In the genomic region with DNA sequence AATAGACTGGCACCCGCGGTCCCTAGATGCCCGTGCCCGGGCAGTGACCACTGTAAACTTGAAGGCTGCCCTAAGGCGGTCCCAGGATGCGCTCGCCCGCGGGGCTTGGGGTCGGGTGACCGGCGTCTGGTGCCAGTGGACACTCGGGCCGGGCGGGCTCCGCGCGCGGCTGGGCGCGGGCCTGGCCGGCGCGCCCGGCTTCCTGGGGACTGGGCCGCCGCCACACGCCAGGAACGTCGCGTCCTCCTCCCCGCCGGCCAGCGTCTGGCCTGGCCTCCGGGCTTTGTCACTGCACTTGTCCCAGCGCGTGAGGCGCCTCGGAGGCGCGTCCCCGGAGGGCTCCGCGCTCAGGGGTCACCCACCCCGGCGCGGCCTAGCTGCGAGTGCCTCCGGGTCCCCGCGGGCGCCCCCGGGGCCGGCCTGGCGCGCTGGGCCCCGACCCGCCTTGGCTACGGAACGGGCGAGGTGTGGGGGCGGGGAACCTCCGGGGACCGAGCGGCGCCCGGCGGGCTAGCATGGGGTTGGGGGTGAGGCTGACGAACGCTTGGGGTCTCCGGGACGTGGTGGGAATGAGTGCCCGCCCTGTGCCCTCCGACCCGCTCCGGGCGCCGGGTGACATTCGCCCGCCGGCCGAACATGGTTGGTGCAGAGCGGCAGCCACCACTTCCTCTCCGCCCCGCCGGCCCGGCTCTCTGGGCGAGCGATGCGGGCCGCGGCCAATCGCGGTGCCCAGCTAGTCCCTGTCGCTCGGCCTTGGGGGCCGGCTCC, we compare ENCODE assay signal across 8 mouse cellular contexts. TPM values are rescaled to one million over a fixed set of nuclear protein-coding genes. Genes with fewer than 3 reads are reported as not detected.
DNase-seq lines count a peak whose midpoint lies in the region; ATAC-seq and TF ChIP-seq lines count a peak whose summit lies in the region.

No protein-coding gene starts in this region.

- peaks cover 4% of the 10 kb centered on the region for H3K9me3 ChIP-seq in heart, embryonic 11.5 days (replicated peaks; ENCODE audit: control insufficient read depth, low read length)
- peaks cover 7% of the 10 kb centered on the region; the same call in 1 of the 2 replicates for H3K9me3 ChIP-seq in kidney, embryonic 15.5 days (replicated peaks)
- H3K9me3 ChIP-seq in liver, embryonic 11.5 days (ENCODE audit: control insufficient read depth, low read length) = peaks cover 2% of the 10 kb centered on the region; the same call in 1 of the 2 replicates

- peak; percentile 67 for DNase-seq in 3134 (ENCODE audit: extremely low read depth, insufficient read length, low spot score)
- DNase-seq in adrenal gland, postnatal 36 days = peak; percentile 80 to 85
- DNase-seq in liver, embryonic 11.5 days (ENCODE audit: low spot score) = peak; percentile 80
- peak; percentile 60 to 69 for DNase-seq in spleen, postnatal 14 days (ENCODE audit: low spot score in 2 of 2)

- H3K27me3 ChIP-seq in heart, embryonic 11.5 days (ENCODE audit: control insufficient read depth, insufficient read depth, low read length) = no peaks in the 10 kb centered on the region
- no peaks in the 10 kb centered on the region for H3K27me3 ChIP-seq in kidney, embryonic 15.5 days
- no peaks in the 10 kb centered on the region for H3K27me3 ChIP-seq in liver, embryonic 11.5 days (replicated peaks; ENCODE audit: control insufficient read depth, insufficient read depth, low read length)

- WGBS in heart, embryonic 11.5 days (ENCODE audit: insufficient replicate concordance) = under 1% methylated on average over 90 of the region's 97 CpGs
- WGBS in kidney, embryonic 15.5 days = under 1% methylated on average over 91 of the region's 97 CpGs
- under 1% methylated on average over 91 of the region's 97 CpGs for WGBS in liver, embryonic 11.5 days

- peak overlapping the region; percentile 89 for H3K4me3 ChIP-seq in embryonic fibroblast, embryonic 13.5 days (ENCODE audit: insufficient read depth, low read length)
- H3K4me3 ChIP-seq in heart, embryonic 11.5 days (ENCODE audit: low read depth, low read length) = peak overlapping the region; percentile 79
- peak overlapping the region; percentile 92 for H3K4me3 ChIP-seq in kidney, embryonic 15.5 days (replicated peaks)
- peak overlapping the region; percentile 94 for H3K4me3 ChIP-seq in liver, embryonic 11.5 days (ENCODE audit: low read depth, low read length)

- peak overlapping the region; percentile 94 for H3K9ac ChIP-seq in heart, embryonic 11.5 days (ENCODE audit: low read depth, low read length)
- peak overlapping the region; percentile 96 for H3K9ac ChIP-seq in kidney, embryonic 15.5 days
- H3K9ac ChIP-seq in liver, embryonic 11.5 days (ENCODE audit: low read depth, low read length) = peak overlapping the region; percentile 93

- H3K4me2 ChIP-seq in heart, embryonic 11.5 days = peak overlapping the region; percentile 84
- H3K4me2 ChIP-seq in kidney, embryonic 15.5 days = peak overlapping the region; percentile 73
- peak overlapping the region; percentile 77 for H3K4me2 ChIP-seq in liver, embryonic 11.5 days

- peak; percentile 47 for TF ChIP-seq POLR2A in embryonic fibroblast, embryonic 13.5 days (IDR thresholded peaks at IDR 0.05; ENCODE audit: low read depth, low read length)

- no peak for TF ChIP-seq CTCF in embryonic fibroblast, embryonic 13.5 days (IDR thresholded peaks at IDR 0.05; ENCODE audit: borderline replicate concordance, insufficient read depth, low read length)

- no peaks in the 10 kb centered on the region for H3K36me3 ChIP-seq in heart, embryonic 11.5 days (ENCODE audit: control insufficient read depth, insufficient read depth, low read length)
- H3K36me3 ChIP-seq in kidney, embryonic 15.5 days = no peaks in the 10 kb centered on the region
- H3K36me3 ChIP-seq in liver, embryonic 11.5 days (ENCODE audit: control insufficient read depth, insufficient read depth, low read length) = no peaks in the 10 kb centered on the region

- H3K27ac ChIP-seq in embryonic fibroblast, embryonic 13.5 days (ENCODE audit: insufficient read depth, low read length) = peak overlapping the region; percentile 96
- peak overlapping the region; percentile 88 for H3K27ac ChIP-seq in heart, embryonic 11.5 days (ENCODE audit: low read depth, low read length)
- peak overlapping the region; percentile 95 for H3K27ac ChIP-seq in kidney, embryonic 15.5 days
- peak overlapping the region; percentile 89 for H3K27ac ChIP-seq in liver, embryonic 11.5 days (ENCODE audit: low read depth, low read length)

- ATAC-seq in heart, embryonic 11.5 days (replicated peaks; ENCODE audit: insufficient number of reproducible peaks, low FRiP score, low TSS enrichment) = peak; percentile 57
- ATAC-seq in kidney, embryonic 15.5 days (replicated peaks; ENCODE audit: low FRiP score) = peak; percentile 83
- ATAC-seq in liver, embryonic 11.5 days (replicated peaks; ENCODE audit: low FRiP score) = peak; percentile 65
- peak; percentile 36 for ATAC-seq in monocyte, adult 5-6 weeks (replicated peaks; ENCODE audit: insufficient number of reproducible peaks, low FRiP score, low TSS enrichment, poor library complexity, severe bottlenecking)

- H3K4me1 ChIP-seq in embryonic fibroblast, embryonic 13.5 days (ENCODE audit: control insufficient read depth, insufficient read depth, low read length) = no peaks in the 10 kb centered on the region
- H3K4me1 ChIP-seq in heart, embryonic 11.5 days (ENCODE audit: control insufficient read depth, insufficient read depth, low read length) = peaks cover 18% of the 10 kb centered on the region
- peaks cover 32% of the 10 kb centered on the region for H3K4me1 ChIP-seq in kidney, embryonic 15.5 days
- peaks cover 36% of the 10 kb centered on the region for H3K4me1 ChIP-seq in liver, embryonic 11.5 days (replicated peaks; ENCODE audit: control insufficient read depth, insufficient read depth, low read length)

RNA-seq across cellular contexts. Expression of gene Irf2, which starts 1.2 kb away (rescaled TPM):
- 10 to 100 TPM; 67.9 to 76.9 TPM for total RNA-seq in adrenal gland, postnatal 36 days (2021)
- 33.0 and 33.2 TPM in 2 replicates for polyA plus RNA-seq in embryonic fibroblast, embryonic 13.5 days (2011; ENCODE audit: insufficient read length, low read depth, missing spikeins)
- 11.6 and 16.5 TPM in 2 replicates for polyA plus RNA-seq in heart, embryonic 11.5 days (2014; fragmentation: Nextera tagmentation; extraction: Ambion mirVana)
- 18.4 and 21.9 TPM in 2 replicates for polyA plus RNA-seq in kidney, embryonic 15.5 days (2015; fragmentation: Nextera tagmentation; extraction: Ambion mirVana)
- polyA plus RNA-seq in liver, embryonic 11.5 days (2014; fragmentation: Nextera tagmentation; extraction: Ambion mirVana) = 17.7 and 19.7 TPM in 2 replicates
- 109 to 271 TPM (median 146 TPM) in 3 replicates for total RNA-seq in monocyte, adult 5-6 weeks (2017)

Comparison
In these comparisons a context has a peak if more than half of its experiments do, and no peak if none do; other contexts are left out.
1. Peak in every context shown above with its lines: DNase-seq, ATAC-seq, H3K4me3 ChIP-seq and H3K27ac ChIP-seq.